Mouse (Mus musculus) ES-E14 (cell line): ENCODE measurements around the gene Batf3. TPM values are rescaled to one million over a fixed set of nuclear protein-coding genes. Genes with fewer than 3 reads are reported as not detected.

ENCODE experiments used
- DNase-seq: peaks from one replicate; pipeline ENCODE4 v3.0.0-alpha.2; 2013; ENCODE audit warnings: low read depth, low spot score
- H3K27ac ChIP-seq: 2 replicates; pipeline ENCODE4 v1.5.1; 2012; ENCODE audit warnings: low read depth, mild to moderate bottlenecking, low read length, moderate library complexity, mixed read lengths; ENCODE audit not compliant: poor library complexity, insufficient read depth, severe bottlenecking
- H3K36me3 ChIP-seq: 2 replicates; pipeline ENCODE4 v1.6.1; 2012; ENCODE audit warnings: mild to moderate bottlenecking, low read length, moderate library complexity, mixed read lengths; ENCODE audit not compliant: control insufficient read depth, poor library complexity, insufficient read depth, severe bottlenecking
- H3K4me1 ChIP-seq, 2 experiments: fragments of 150-350 bp in 1 of 2; sonication (generic) in 1 of 2; 2 replicates each; pipeline ENCODE4 v1.6.1; 2012; ENCODE audit warnings: low read length in 2 of 2, mild to moderate bottlenecking in 1 of 2, mixed read lengths in 1 of 2; ENCODE audit not compliant: control insufficient read depth in 2 of 2, insufficient read depth in 2 of 2, poor library complexity in 1 of 2
- H3K4me3 ChIP-seq, 2 experiments: fragments of 150-350 bp in 1 of 2; sonication (generic) in 1 of 2; 2 replicates each; pipeline ENCODE4 v1.5.1; 2012; ENCODE audit warnings: low read length in 2 of 2, low read depth in 1 of 2, mild to moderate bottlenecking in 1 of 2, mixed read lengths in 1 of 2; ENCODE audit not compliant: insufficient read depth in 1 of 2, poor library complexity in 1 of 2, severe bottlenecking in 1 of 2
- H3K9ac ChIP-seq: 2 replicates; pipeline ENCODE4 v1.6.1; 2012; ENCODE audit warnings: low read depth, mild to moderate bottlenecking, low read length, mixed read lengths; ENCODE audit not compliant: poor library complexity, insufficient read depth, severe bottlenecking
- H3K9me3 ChIP-seq: fragments of 150-350 bp; sonication (generic); 2 replicates; pipeline ENCODE4 v1.6.1; 2012; ENCODE audit warnings: low read depth, mild to moderate bottlenecking, low read length; ENCODE audit not compliant: control insufficient read depth, insufficient read depth
- CHD2 ChIP-seq: IDR thresholded peaks from 2 replicates; pipeline ENCODE4 v1.6.1; 2014; ENCODE audit warnings: mild to moderate bottlenecking, low read depth, low read length, inconsistent platforms
- HCFC1 ChIP-seq: IDR thresholded peaks from 2 replicates; pipeline ENCODE4 v1.6.1; 2012; ENCODE audit warnings: low read length, inconsistent platforms, borderline replicate concordance; ENCODE audit not compliant: insufficient read depth
- MAFK ChIP-seq: IDR thresholded peaks from 2 replicates; pipeline ENCODE4 v1.6.1; 2014; ENCODE audit warnings: mild to moderate bottlenecking, low read depth, low read length, inconsistent platforms; ENCODE audit not compliant: insufficient read depth
- ZC3H11A ChIP-seq: IDR thresholded peaks from 2 replicates; pipeline ENCODE4 v1.6.1; 2012; ENCODE audit warnings: low read depth, mild to moderate bottlenecking, inconsistent platforms, low read length, borderline replicate concordance
- ZNF384 ChIP-seq: IDR thresholded peaks from 2 replicates; pipeline ENCODE4 v1.6.1; 2012; ENCODE audit warnings: low read depth, low read length, inconsistent platforms
- in situ Hi-C, 2 experiments: fragments of 600-800 bp; cut with MboI; formaldehyde crosslinking; loops; one replicate each; pipeline ENCODE4 v1.15.1; 2025; ENCODE audit warnings: low sequenced_read_pairs in 2 of 2, inconsistent platforms in 1 of 2; ENCODE audit not compliant: unreplicated experiment in 2 of 2
- total RNA-seq: library from RNA; depleted of rRNA; stranded (reverse); fragments of 300-350 nt; gene quantifications from 2 replicates; pipeline ENCODE4 v1.2.3, GENCODE M21; 2012

Batf3 gene
- total RNA-seq, 1 experiment, result 2.8 TPM

GRCm38 (mm10) chr1:191072329-191072913, 25.2 kb upstream of the Batf3 start:
- peaks cover 60% of the 10 kb centered on the region for H3K36me3 ChIP-seq
- TF ChIP-seq CHD2, result no peak
- TF ChIP-seq HCFC1, result no peak
- TF ChIP-seq ZC3H11A, result no peak
- no peak for TF ChIP-seq ZNF384
- TF ChIP-seq MAFK, result no peak
- H3K4me3 ChIP-seq, result no peak overlapping the region
- H3K9ac ChIP-seq, result no peak overlapping the region
- in situ Hi-C loops, result no loop called here
- 0 out of 2 replicates have a peak, but pooled peaks cover 1% of the 10 kb centered on the region for H3K9me3 ChIP-seq
- H3K4me1 ChIP-seq, result peaks cover 0 to 3% of the 10 kb centered on the region in 2 experiments; a peak in 1 of 4 replicates
- H3K27ac ChIP-seq, result no peak overlapping the region
- DNase-seq, result no peak

- in situ Hi-C loops, result no loop called here
- Histone ChIP-seq H3K27ac (no peak overlapping the region), H3K4me3 (no peak overlapping the region), H3K9ac (no peak overlapping the region), H3K36me3 (peaks cover 61% of the 10 kb centered on the region), H3K4me1 (peaks cover 0 to 3% of the 10 kb centered on the region in 2 experiments; a peak in 1 of 4 replicates), H3K9me3 (0 out of 2 replicates have a peak, but pooled peaks cover 1% of the 10 kb centered on the region)
- TF ChIP-seq ZC3H11A, result no peak
- no peak for TF ChIP-seq HCFC1
- TF ChIP-seq ZNF384, result no peak
- no peak for TF ChIP-seq CHD2
- no peak for TF ChIP-seq MAFK
- no peak for DNase-seq
Observed at GRCm38 (mm10) chr1:191073001-191073400, 24.6 kb upstream of the Batf3 start.

- no peak for TF ChIP-seq ZC3H11A
- TF ChIP-seq ZNF384, result no peak
- TF ChIP-seq MAFK, result no peak
- no peak for TF ChIP-seq CHD2
- no peak for TF ChIP-seq HCFC1
- Histone ChIP-seq H3K27ac (no peak overlapping the region), H3K36me3 (peaks cover 63% of the 10 kb centered on the region), H3K9ac (no peak overlapping the region), H3K4me3 (no peak overlapping the region), H3K4me1 (peaks cover 0 to 3% of the 10 kb centered on the region in 2 experiments; a peak in 1 of 4 replicates), H3K9me3 (0 out of 2 replicates have a peak, but pooled peaks cover 1% of the 10 kb centered on the region)
- DNase-seq, result no peak
- in situ Hi-C loops, result no loop called here
Observed at GRCm38 (mm10) chr1:191073486-191073885, 24.2 kb upstream of the Batf3 start.

- peak; percentile 52 for DNase-seq
- H3K9me3 ChIP-seq, result peaks cover 1% of the 10 kb centered on the region; the same call in 1 of the 2 replicates
- no peak overlapping the region for H3K4me3 ChIP-seq
- H3K36me3 ChIP-seq, result peaks cover 50% of the 10 kb centered on the region
- H3K9ac ChIP-seq, result no peak overlapping the region
- H3K27ac ChIP-seq, result no peak overlapping the region
- TF ChIP-seq CHD2, result no peak
- TF ChIP-seq MAFK, result no peak
- TF ChIP-seq ZC3H11A, result no peak
- no peak for TF ChIP-seq HCFC1
- no peak for TF ChIP-seq ZNF384
- no peaks in the 10 kb centered on the region for H3K4me1 ChIP-seq
- in situ Hi-C loops, result loop anchor here in 1 of 2 experiments (25.0 kb wide), 1 partner anchor 212 kb away; no protein-coding TSS in a partner anchor
Observed at GRCm38 (mm10) chr1:191075199-191075883, 22.3 kb upstream of the Batf3 start.
